Mouse (Mus musculus) forebrain, embryonic 10.5 days (tissue): ENCODE measurements around the gene Fads6. TPM values are rescaled to one million over a fixed set of nuclear protein-coding genes. Genes with fewer than 3 reads are reported as not detected.

ENCODE experiments used
- DNase-seq: peaks from one replicate; pipeline ENCODE4 v3.0.0-alpha.2; 2017; ENCODE audit warnings: low spot score; ENCODE audit errors: extremely low spot score
- H3K27ac ChIP-seq: fragments of 300-500 bp; sonication (generic); 2 replicates; pipeline ENCODE4 v1.5.1; 2016; ENCODE audit warnings: mild to moderate bottlenecking
- H3K27me3 ChIP-seq: fragments of 300-500 bp; sonication (generic); 2 replicates; pipeline ENCODE4 v1.6.1; 2016; ENCODE audit warnings: mild to moderate bottlenecking; ENCODE audit not compliant: poor library complexity, severe bottlenecking
- H3K36me3 ChIP-seq: fragments of 300-500 bp; sonication (generic); replicated peaks from 2 replicates; pipeline ENCODE4 v1.6.1; 2016; ENCODE audit warnings: mild to moderate bottlenecking, moderate library complexity
- H3K4me1 ChIP-seq: fragments of 300-500 bp; sonication (generic); 2 replicates; pipeline ENCODE4 v1.6.1; 2016
- H3K4me3 ChIP-seq: fragments of 300-500 bp; sonication (generic); 2 replicates; pipeline ENCODE4 v1.5.1; 2016; ENCODE audit warnings: mild to moderate bottlenecking, moderate library complexity
- H3K9me3 ChIP-seq: fragments of 300-500 bp; sonication (generic); 2 replicates; pipeline ENCODE4 v1.6.1; 2016; ENCODE audit warnings: mild to moderate bottlenecking, moderate library complexity
- WGBS: fragments of 180-500 bp; shearing (Covaris S2); methylation state at CpG from one replicate; pipeline ENCODE4 v1.1.7; 2016; 5-methylcytosine and 5-hydroxymethylcytosine counted together
- microRNA-seq: library from miRNA; unstranded; fragments of <30 nt; microRNA quantifications from one replicate; pipeline ENCODE4, GENCODE M21; 2017
- polyA plus RNA-seq: library from polyadenylated mRNA; unstranded; fragments of >200 nt; fragmentation: Nextera tagmentation; extraction: Ambion mirVana; gene quantifications from 2 replicates; pipeline ENCODE4 v1.2.1, GENCODE M21; 2016

Gene Fads6
- polyA plus RNA-seq, 1 experiment from 2014 or later, result 0.45 TPM

- DNase-seq, result no peak
- Histone ChIP-seq H3K9me3 (no peaks in the 10 kb centered on the region), H3K4me3 (no peak overlapping the region), H3K4me1 (peaks cover 57% of the 10 kb centered on the region), H3K36me3 (0 out of 2 replicates have a peak, but pooled peaks cover 3% of the 10 kb centered on the region), H3K27me3 (peaks cover 26% of the 10 kb centered on the region), H3K27ac (peak overlapping the region; percentile 60; the same call in 1 of the 2 replicates)
- WGBS, result 74% methylated on average over 5 of the region's 5 CpGs
Measured at GRCm38 (mm10) chr11:115236570-115236969, 60.9 kb downstream of the Fads6 start.

DNA sequence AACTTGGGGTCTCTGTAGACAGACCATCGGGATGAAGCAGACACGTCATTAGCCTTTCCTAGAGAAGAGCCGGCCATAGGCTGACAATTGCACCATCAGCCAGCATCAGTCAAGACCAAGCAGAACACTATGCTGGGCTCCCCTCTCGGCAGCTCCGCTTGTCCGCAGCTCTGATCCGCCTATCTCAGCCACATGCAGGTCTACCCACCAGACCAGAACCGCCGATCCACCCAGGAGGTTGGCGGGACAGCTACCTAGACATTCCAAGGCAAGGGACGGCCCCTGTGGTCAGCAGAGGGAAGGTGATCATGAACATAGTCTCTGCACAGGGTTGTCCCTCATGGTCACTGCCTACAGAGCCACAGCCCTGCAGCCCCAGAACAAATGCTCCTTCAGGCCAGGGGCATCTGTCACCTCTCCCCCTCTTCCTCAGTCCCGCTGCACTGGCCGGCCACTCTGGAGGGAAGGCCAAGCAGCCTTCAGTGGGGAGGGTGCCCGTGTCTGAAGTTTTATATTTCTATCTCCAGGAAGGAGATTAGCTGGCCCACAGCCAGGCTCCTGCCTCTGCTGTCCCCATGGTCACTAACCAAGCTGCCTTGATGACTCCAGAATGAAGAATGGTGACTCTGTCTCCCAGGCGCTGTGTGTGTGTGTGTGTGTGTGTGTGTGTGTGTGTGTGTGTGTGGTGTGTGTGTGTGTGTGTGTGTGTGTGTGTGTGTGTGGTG, 63.0 kb downstream of the Fads6 start:
- Histone ChIP-seq H3K27ac (peak overlapping the region; percentile 58), H3K36me3 (0 out of 2 replicates have a peak, but pooled peaks cover under 1% of the 10 kb centered on the region), H3K27me3 (peaks cover 39% of the 10 kb centered on the region), H3K9me3 (no peaks in the 10 kb centered on the region), H3K4me3 (no peak overlapping the region), H3K4me1 (peaks cover 66% of the 10 kb centered on the region)
- DNase-seq, result no peak
- 86% methylated on average over 15 of the region's 15 CpGs for WGBS

- peak overlapping the region; percentile 58; the same call in 1 of the 2 replicates for H3K27ac ChIP-seq
- no peak for DNase-seq
- H3K36me3 ChIP-seq, result no peaks in the 10 kb centered on the region
- 55% methylated on average over 20 of the region's 20 CpGs for WGBS
- peaks cover 74% of the 10 kb centered on the region for H3K4me1 ChIP-seq
- no peaks in the 10 kb centered on the region for H3K9me3 ChIP-seq
- no peak overlapping the region for H3K4me3 ChIP-seq
- H3K27me3 ChIP-seq, result peaks cover 46% of the 10 kb centered on the region
Measured at GRCm38 (mm10) chr11:115233526-115234290, 63.8 kb downstream of the Fads6 start.

DNA sequence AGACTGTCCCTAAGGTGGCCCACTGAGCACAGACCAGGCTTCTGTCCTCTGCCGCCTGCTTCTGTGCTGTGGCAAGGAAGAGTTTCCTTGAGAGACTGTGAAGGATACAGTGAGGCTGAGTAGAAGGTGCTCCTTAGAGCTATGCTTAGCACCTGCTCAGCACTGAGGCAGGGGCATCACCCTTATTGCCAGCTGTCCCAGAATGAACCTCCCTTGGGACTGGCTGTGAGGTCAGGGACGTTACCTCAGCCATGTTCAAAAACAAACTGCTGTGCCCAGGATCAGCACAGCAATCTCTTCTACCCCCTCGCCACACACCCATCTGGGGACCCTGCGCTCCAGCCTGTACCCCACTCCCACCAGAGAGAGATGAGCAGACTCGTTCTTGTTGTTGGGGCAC, 64.6 kb downstream of the Fads6 start:
- 0 out of 2 replicates have a peak overlapping the region, but pooled peaks have one; percentile 58 for H3K27ac ChIP-seq
- peaks cover 82% of the 10 kb centered on the region for H3K4me1 ChIP-seq
- no peak for DNase-seq
- H3K27me3 ChIP-seq, result peaks cover 53% of the 10 kb centered on the region
- WGBS, result 81% methylated on average over 5 of the region's 5 CpGs
- no peaks in the 10 kb centered on the region for H3K36me3 ChIP-seq
- H3K4me3 ChIP-seq, result no peak overlapping the region
- H3K9me3 ChIP-seq, result no peaks in the 10 kb centered on the region

GRCm38 (mm10) chr11:115231924-115232323, 65.5 kb downstream of the Fads6 start:
- peaks cover 91% of the 10 kb centered on the region for H3K4me1 ChIP-seq
- peak overlapping the region; percentile 40 for H3K27ac ChIP-seq
- H3K9me3 ChIP-seq, result no peaks in the 10 kb centered on the region
- WGBS, result 52% methylated on average over 9 of the region's 9 CpGs
- DNase-seq, result no peak
- no peak overlapping the region for H3K4me3 ChIP-seq
- H3K36me3 ChIP-seq, result no peaks in the 10 kb centered on the region
- H3K27me3 ChIP-seq, result peaks cover 57% of the 10 kb centered on the region

DNA sequence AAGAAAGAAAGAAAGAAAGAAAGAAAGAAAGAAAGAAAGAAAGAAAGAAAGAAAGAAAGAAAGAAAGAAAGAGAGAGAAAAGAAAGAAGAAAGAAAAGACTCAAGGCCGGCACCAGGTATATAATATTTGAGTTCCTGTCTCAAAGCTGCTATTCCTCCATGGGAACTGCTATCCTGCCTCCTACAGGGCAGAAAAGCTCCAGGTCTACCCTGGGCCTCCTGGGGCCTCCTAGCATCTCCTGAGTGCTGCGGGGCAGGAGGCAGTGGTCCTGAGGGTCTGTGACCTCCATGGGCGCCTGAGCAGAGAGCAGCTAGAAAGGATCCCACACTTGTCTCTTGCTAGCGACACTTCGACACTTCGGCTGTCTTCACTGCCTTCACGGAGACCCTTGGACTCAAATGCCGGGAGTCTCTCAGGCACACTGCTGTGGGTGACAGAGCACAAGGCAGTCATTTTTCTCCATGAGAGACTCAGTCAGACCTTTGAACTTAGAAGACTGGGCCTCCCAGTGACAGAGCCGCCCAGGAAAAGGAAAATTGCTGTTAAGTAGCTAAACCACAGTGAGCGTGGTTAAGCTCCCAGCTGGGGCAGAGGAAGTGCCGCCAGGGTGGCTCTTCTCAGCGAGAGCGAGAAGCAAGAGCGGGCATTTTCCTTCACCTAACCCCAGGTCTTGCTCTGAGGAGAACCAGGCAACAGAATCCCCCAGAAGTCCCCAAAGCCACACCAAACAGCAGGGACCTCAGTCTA, 66.1 kb downstream of the Fads6 start:
- no peak for DNase-seq
- H3K4me3 ChIP-seq, result no peak overlapping the region
- peaks cover 63% of the 10 kb centered on the region for H3K27me3 ChIP-seq
- 58% methylated on average over 14 of the region's 14 CpGs for WGBS
- H3K27ac ChIP-seq, result peak overlapping the region; percentile 40
- H3K9me3 ChIP-seq, result no peaks in the 10 kb centered on the region
- peaks cover 91% of the 10 kb centered on the region for H3K4me1 ChIP-seq
- no peaks in the 10 kb centered on the region for H3K36me3 ChIP-seq

Small RNA genes within 50 kb of the gene (microRNA-seq; reads per million reads assigned to microRNA genes)
- not detected for gene Gm25837

Other genes starting within 250 kb of the Fads6 start
- gene Cd300ld3, start 249.3 kb downstream of the Fads6 start, polyA plus RNA-seq, result not detected in 2 replicates
- gene Cd300e, start 235.5 kb downstream of the Fads6 start, polyA plus RNA-seq, result not detected in 2 replicates
- gene Rab37, start 206.2 kb downstream of the Fads6 start, polyA plus RNA-seq, result 0.76 and 0.90 TPM in 2 replicates
- gene Cd300lf, start 163.7 kb downstream of the Fads6 start, polyA plus RNA-seq, result 0.09 and 0.10 TPM in 2 replicates
- 36.6 and 38.1 TPM in 2 replicates for gene Slc9a3r1, start 134.3 kb downstream of the Fads6 start, polyA plus RNA-seq
- 8.7 and 8.8 TPM in 2 replicates for gene Tmem104, start 110.2 kb downstream of the Fads6 start, polyA plus RNA-seq
- gene Nat9, start 109.8 kb downstream of the Fads6 start, polyA plus RNA-seq, result 16.9 and 20.6 TPM in 2 replicates
- gene Grin2c, start 30.4 kb downstream of the Fads6 start, polyA plus RNA-seq, result not detected in 2 replicates
- 16.3 and 17.5 TPM in 2 replicates for gene Fdxr, start 20.6 kb downstream of the Fads6 start, polyA plus RNA-seq
- 0.12 TPM in 1 of 2 replicates, not detected in the other for gene Otop2, start 9.5 kb upstream of the Fads6 start, polyA plus RNA-seq
- gene Ush1g, start 24.4 kb upstream of the Fads6 start, polyA plus RNA-seq, result 0.05 TPM in 1 of 2 replicates, not detected in the other
- not detected in 2 replicates for gene Otop3, start 37.1 kb upstream of the Fads6 start, polyA plus RNA-seq
- 16.2 and 18.2 TPM in 2 replicates for gene Hid1, start 70.1 kb upstream of the Fads6 start, polyA plus RNA-seq
- 21.1 and 21.8 TPM in 2 replicates for gene Cdr2l, start 84.3 kb upstream of the Fads6 start, polyA plus RNA-seq
- gene Mrpl58, start 106.1 kb upstream of the Fads6 start, polyA plus RNA-seq, result 275 and 277 TPM in 2 replicates
- 877 and 886 TPM in 2 replicates for gene Atp5h, start 122.3 kb upstream of the Fads6 start, polyA plus RNA-seq
- 8.9 and 10.3 TPM in 2 replicates for gene Kctd2, start 122.5 kb upstream of the Fads6 start, polyA plus RNA-seq
- gene Trim80, start 142.9 kb upstream of the Fads6 start, polyA plus RNA-seq, result 0.15 and 0.19 TPM in 2 replicates
- gene Slc16a5, start 164.8 kb upstream of the Fads6 start, polyA plus RNA-seq, result 0.19 and 0.20 TPM in 2 replicates
- 8.1 and 8.2 TPM in 2 replicates for gene Armc7, start 178.0 kb upstream of the Fads6 start, polyA plus RNA-seq
- gene Nt5c, start 194.2 kb upstream of the Fads6 start, polyA plus RNA-seq, result 93.2 and 94.5 TPM in 2 replicates
- 719 and 771 TPM in 2 replicates for gene Jpt1, start 216.7 kb upstream of the Fads6 start, polyA plus RNA-seq
- 1,497 and 1,498 TPM in 2 replicates for gene Sumo2, start 238.6 kb upstream of the Fads6 start, polyA plus RNA-seq